Mouse (Mus musculus): ENCODE results near the gene Slc30a6. TPM values are rescaled to one million over a fixed set of nuclear protein-coding genes. Genes with fewer than 3 reads are reported as not detected.

Gene Slc30a6
- 15.5 to 19.0 TPM (median 16.8 TPM) in 4 replicates for total RNA-seq (2023; ENCODE audit: inconsistent age)

GRCm38 (mm10) chr17:74395383-74396065 lies at the start of gene Slc30a6:
TSS of gene Slc30a6 (plus strand) at chr17:74395608.

GRCm38 (mm10) chr17:74458711-74459408 lies 63.5 kb downstream of the Slc30a6 start, which contains the start of gene Nlrc4:
TSS of gene Nlrc4 (minus strand) at chr17:74459142.

Other genes with a start within 250 kb of the Slc30a6 start
- 25.2 to 34.3 TPM (median 30.9 TPM) in 4 replicates for gene Memo1, start 100.1 kb upstream of the Slc30a6 start, total RNA-seq (2023; ENCODE audit: inconsistent age)
- gene Dpy30, start 71.7 kb upstream of the Slc30a6 start, total RNA-seq (2023; ENCODE audit: inconsistent age) = 37.4 to 53.7 TPM (median 41.7 TPM) in 4 replicates
- 29.2 to 31.6 TPM (median 31.3 TPM) in 4 replicates for gene Spast, start 56.6 kb upstream of the Slc30a6 start, total RNA-seq (2023; ENCODE audit: inconsistent age)
- gene Nlrc4, start 63.5 kb downstream of the Slc30a6 start, total RNA-seq (2023; ENCODE audit: inconsistent age) = 18.4 to 21.7 TPM (median 19.8 TPM) in 4 replicates
- 62.0 to 79.8 TPM (median 69.5 TPM) in 4 replicates for gene Yipf4, start 93.9 kb downstream of the Slc30a6 start, total RNA-seq (2023; ENCODE audit: inconsistent age)
- gene Birc6, start 132.7 kb downstream of the Slc30a6 start, total RNA-seq (2023; ENCODE audit: inconsistent age) = 185 to 211 TPM (median 206 TPM) in 4 replicates

Data from B cell, adult (primary cell).